Mouse (Mus musculus) liver, postnatal 0 days (tissue): Measurements from ENCODE around the gene Strip1. TPM values are rescaled to one million over a fixed set of nuclear protein-coding genes. Genes with fewer than 3 reads are reported as not detected.

Experiments used
- ATAC-seq: fragments of 200-750 bp; cut with Nextera tagmentation; 2 replicates; pipeline ENCODE4 v1.8.0; 2017; ENCODE audit warnings: mild to moderate bottlenecking, moderate library complexity
- DNase-seq: peaks from one replicate; pipeline ENCODE4 v3.0.0-alpha.2; 2016
- H3K27ac ChIP-seq: fragments of 300-500 bp; sonication (generic); 2 replicates; pipeline ENCODE4 v1.5.1; 2014; ENCODE audit warnings: antibody characterized with exemption, moderate library complexity, mild to moderate bottlenecking, low read depth
- H3K27me3 ChIP-seq: fragments of 300-500 bp; sonication (generic); 2 replicates; pipeline ENCODE4 v1.6.1; 2014; ENCODE audit warnings: low read length, control low read depth, mixed read lengths; ENCODE audit not compliant: insufficient read depth
- H3K36me3 ChIP-seq: fragments of 300-500 bp; sonication (generic); replicated peaks from 2 replicates; pipeline ENCODE4 v1.6.1; 2014; ENCODE audit warnings: mild to moderate bottlenecking, control low read depth, low read length, moderate library complexity, mixed read lengths; ENCODE audit not compliant: insufficient read depth
- H3K4me1 ChIP-seq: fragments of 300-500 bp; sonication (generic); 2 replicates; pipeline ENCODE4 v1.6.1; 2014; ENCODE audit warnings: antibody characterized with exemption, mild to moderate bottlenecking, control low read depth; ENCODE audit not compliant: insufficient read depth
- H3K4me2 ChIP-seq: fragments of 300-500 bp; sonication (generic); 2 replicates; pipeline ENCODE4 v1.6.1; 2014; ENCODE audit warnings: low read depth, mild to moderate bottlenecking, low read length, moderate library complexity, mixed read lengths
- H3K4me3 ChIP-seq: fragments of 300-500 bp; sonication (generic); 2 replicates; pipeline ENCODE4 v1.5.1; 2014; ENCODE audit warnings: low read depth, low read length
- H3K9ac ChIP-seq: fragments of 300-500 bp; sonication (generic); replicated peaks from 2 replicates; pipeline ENCODE4 v1.6.1; 2014; ENCODE audit warnings: mild to moderate bottlenecking, moderate library complexity
- H3K9me3 ChIP-seq: fragments of 300-500 bp; sonication (generic); 2 replicates; pipeline ENCODE4 v1.6.1; 2016; ENCODE audit warnings: mild to moderate bottlenecking, control low read depth, low read length, mixed read lengths
- CTCF ChIP-seq: sonication (generic); IDR thresholded peaks from 2 replicates; pipeline ENCODE4 v1.5.1; 2016; ENCODE audit warnings: antibody characterized with exemption, low read depth
- EP300 ChIP-seq: IDR thresholded peaks from 2 replicates; pipeline ENCODE4 v1.6.1; 2016; ENCODE audit warnings: antibody characterized with exemption, low read depth, mild to moderate bottlenecking
- WGBS: fragments of 180-500 bp; shearing (Covaris S2); extraction: QIAGEN DNeasy Blood & Tissue Kit; methylation state at CpG from one replicate; pipeline ENCODE4 v1.1.7; 2014; ENCODE audit not compliant: insufficient replicate concordance; 5-methylcytosine and 5-hydroxymethylcytosine counted together
- polyA plus RNA-seq: library from polyadenylated mRNA; unstranded; fragments of >200 nt; fragmentation: Nextera tagmentation; extraction: Ambion mirVana; gene quantifications from 2 replicates; pipeline ENCODE4 v1.2.1, GENCODE M21; 2015

The Strip1 gene
- polyA plus RNA-seq, 1 experiment from 2014 or later: 7.0 TPM

GRCm38 (mm10) chr3:107567766-107568165 lies 63.7 kb downstream of the Strip1 start:
- H3K9me3 ChIP-seq: no peaks in the 10 kb centered on the region
- no peaks in the 10 kb centered on the region for H3K27me3 ChIP-seq
- WGBS: 72% methylated on average over 7 of the region's 7 CpGs
- ATAC-seq (no peak), DNase-seq (no peak)
- no peaks in the 10 kb centered on the region for H3K4me1 ChIP-seq
- no peak overlapping the region for H3K4me3 ChIP-seq
- no peak overlapping the region for H3K9ac ChIP-seq
- H3K4me2 ChIP-seq: no peak overlapping the region
- no peak overlapping the region for H3K27ac ChIP-seq
- TF ChIP-seq EP300 (no peak), CTCF (no peak)
- H3K36me3 ChIP-seq: no peaks in the 10 kb centered on the region

- H3K4me2 ChIP-seq: no peak overlapping the region
- H3K27me3 ChIP-seq: no peaks in the 10 kb centered on the region
- WGBS: 48% methylated on average over 3 of the region's 3 CpGs
- H3K36me3 ChIP-seq: no peaks in the 10 kb centered on the region
- no peak for ATAC-seq
- DNase-seq: no peak
- H3K9ac ChIP-seq: no peak overlapping the region
- no peak for TF ChIP-seq CTCF
- no peak for TF ChIP-seq EP300
- H3K9me3 ChIP-seq: no peaks in the 10 kb centered on the region
- H3K4me3 ChIP-seq: no peak overlapping the region
- no peaks in the 10 kb centered on the region for H3K4me1 ChIP-seq
- no peak overlapping the region for H3K27ac ChIP-seq
These were observed 66.2 kb downstream of the Strip1 start for GRCm38 (mm10) chr3:107565331-107565730.

GRCm38 (mm10) chr3:107563880-107564279 lies 67.6 kb downstream of the Strip1 start:
- Histone ChIP-seq H3K27me3 (no peaks in the 10 kb centered on the region), H3K9me3 (no peaks in the 10 kb centered on the region), H3K4me2 (no peak overlapping the region), H3K27ac (no peak overlapping the region), H3K36me3 (no peaks in the 10 kb centered on the region), H3K9ac (no peak overlapping the region), H3K4me1 (no peaks in the 10 kb centered on the region), H3K4me3 (no peak overlapping the region)
- ATAC-seq (no peak), DNase-seq (no peak)
- no peak for TF ChIP-seq CTCF
- no peak for TF ChIP-seq EP300
- 31% methylated on average over 4 of the region's 4 CpGs for WGBS

- DNase-seq (no peak), ATAC-seq (no peak)
- Histone ChIP-seq H3K9me3 (no peaks in the 10 kb centered on the region), H3K9ac (no peak overlapping the region), H3K4me2 (no peak overlapping the region), H3K4me1 (no peaks in the 10 kb centered on the region), H3K4me3 (no peak overlapping the region), H3K27me3 (no peaks in the 10 kb centered on the region), H3K36me3 (no peaks in the 10 kb centered on the region), H3K27ac (no peak overlapping the region)
- WGBS: 72% methylated on average over 4 of the region's 4 CpGs
- TF ChIP-seq EP300 (no peak), CTCF (no peak)
These were observed 68.9 kb downstream of the Strip1 start for GRCm38 (mm10) chr3:107562591-107562990.

Other genes starting within 250 kb of the Strip1 start
- not detected in 2 replicates for gene Kcnc4, start 172.1 kb downstream of the Strip1 start, polyA plus RNA-seq
- gene Slc6a17, start 113.7 kb downstream of the Strip1 start, polyA plus RNA-seq: 0.02 and 0.08 TPM in 2 replicates
- not detected in 2 replicates for gene Ubl4b, start 76.6 kb downstream of the Strip1 start, polyA plus RNA-seq
- not detected in 2 replicates for gene Alx3, start 36.7 kb downstream of the Strip1 start, polyA plus RNA-seq
- not detected in 2 replicates for gene Gm10961, start 372 bp downstream of the Strip1 start, polyA plus RNA-seq
- gene Ahcyl1, start 64.9 kb upstream of the Strip1 start, polyA plus RNA-seq: 18.1 and 19.8 TPM in 2 replicates
- gene Csf1, start 128.8 kb upstream of the Strip1 start, polyA plus RNA-seq: 6.6 and 7.2 TPM in 2 replicates
- not detected in 2 replicates for gene Eps8l3, start 245.5 kb upstream of the Strip1 start, polyA plus RNA-seq